Mouse (Mus musculus) testis, adult 2 months (tissue): ENCODE measurements around the gene Mef2a. TPM values are rescaled to one million over a fixed set of nuclear protein-coding genes. Genes with fewer than 3 reads are reported as not detected.

ENCODE experiments used
- H3K27ac ChIP-seq: fragments of 200-500 bp; 2 replicates; pipeline ENCODE4 v1.5.1; 2012; ENCODE audit warnings: low read depth, low read length; ENCODE audit not compliant: control insufficient read depth, insufficient read depth
- H3K27me3 ChIP-seq: fragments of 200-500 bp; 2 replicates; pipeline ENCODE4 v1.6.1; 2012; ENCODE audit warnings: mild to moderate bottlenecking, low read length, moderate library complexity; ENCODE audit not compliant: control insufficient read depth, insufficient read depth
- H3K36me3 ChIP-seq: fragments of 200-500 bp; 2 replicates; pipeline ENCODE4 v1.6.1; 2012; ENCODE audit warnings: mild to moderate bottlenecking, low read length; ENCODE audit not compliant: control insufficient read depth, insufficient read depth
- H3K4me1 ChIP-seq: fragments of 200-500 bp; 2 replicates; pipeline ENCODE4 v1.6.1; 2012; ENCODE audit warnings: low read length; ENCODE audit not compliant: control insufficient read depth, insufficient read depth
- H3K4me3 ChIP-seq: fragments of 200-500 bp; 2 replicates; pipeline ENCODE4 v1.5.1; 2012; ENCODE audit warnings: low read depth, mild to moderate bottlenecking, low read length, moderate library complexity, mixed read lengths; ENCODE audit not compliant: control insufficient read depth
- CTCF ChIP-seq: fragments of 200-500 bp; IDR thresholded peaks from 2 replicates; pipeline ENCODE4 v1.5.1; 2012; ENCODE audit warnings: low read depth, mild to moderate bottlenecking, inconsistent platforms, low read length, moderate library complexity; ENCODE audit not compliant: control insufficient read depth, insufficient read depth, insufficient replicate concordance
- POLR2A ChIP-seq: fragments of 200-500 bp; IDR thresholded peaks from 2 replicates; pipeline ENCODE4 v1.6.1; 2012; ENCODE audit warnings: low read depth, mild to moderate bottlenecking, inconsistent platforms, low read length, moderate library complexity; ENCODE audit not compliant: control insufficient read depth
- polyA plus RNA-seq: library from polyadenylated mRNA; depleted of rRNA; stranded (reverse); fragments of >200 nt; gene quantifications from 2 replicates; pipeline ENCODE4 v1.2.3, GENCODE M21; 2012

The Mef2a gene
- polyA plus RNA-seq, 1 experiment: 21.3 TPM

- TF ChIP-seq POLR2A (no peak), CTCF (peak; percentile 77)
- H3K27me3 ChIP-seq: no peaks in the 10 kb centered on the region
- peaks cover 1% of the 10 kb centered on the region; the same call in 1 of the 2 replicates for H3K4me1 ChIP-seq
- no peak overlapping the region for H3K27ac ChIP-seq
- H3K36me3 ChIP-seq: no peaks in the 10 kb centered on the region
- no peak overlapping the region for H3K4me3 ChIP-seq
Measured at GRCm38 (mm10) chr7:67217025-67217424, 155.6 kb downstream of the Mef2a start.

GRCm38 (mm10) chr7:67216351-67216750 lies 156.3 kb downstream of the Mef2a start:
- H3K36me3 ChIP-seq: no peaks in the 10 kb centered on the region
- no peak overlapping the region for H3K4me3 ChIP-seq
- no peaks in the 10 kb centered on the region for H3K4me1 ChIP-seq
- H3K27ac ChIP-seq: no peak overlapping the region
- no peak for TF ChIP-seq POLR2A
- no peak for TF ChIP-seq CTCF
- no peaks in the 10 kb centered on the region for H3K27me3 ChIP-seq

GRCm38 (mm10) chr7:67213589-67213988 lies 159.1 kb downstream of the Mef2a start:
- Histone ChIP-seq H3K27me3 (no peaks in the 10 kb centered on the region), H3K4me1 (no peaks in the 10 kb centered on the region), H3K27ac (no peak overlapping the region), H3K4me3 (no peak overlapping the region), H3K36me3 (no peaks in the 10 kb centered on the region)
- TF ChIP-seq POLR2A (no peak), CTCF (no peak)

- Histone ChIP-seq H3K4me1 (no peaks in the 10 kb centered on the region), H3K36me3 (no peaks in the 10 kb centered on the region), H3K27me3 (no peaks in the 10 kb centered on the region), H3K4me3 (no peak overlapping the region), H3K27ac (no peak overlapping the region)
- TF ChIP-seq CTCF (no peak), POLR2A (no peak)
Measured at GRCm38 (mm10) chr7:67211971-67212370, 160.7 kb downstream of the Mef2a start.

GRCm38 (mm10) chr7:67211341-67211740 lies 161.3 kb downstream of the Mef2a start:
- Histone ChIP-seq H3K4me3 (no peak overlapping the region), H3K36me3 (no peaks in the 10 kb centered on the region), H3K4me1 (no peaks in the 10 kb centered on the region), H3K27ac (no peak overlapping the region), H3K27me3 (no peaks in the 10 kb centered on the region)
- no peak for TF ChIP-seq CTCF
- TF ChIP-seq POLR2A: no peak

- no peaks in the 10 kb centered on the region for H3K27me3 ChIP-seq
- no peaks in the 10 kb centered on the region for H3K4me1 ChIP-seq
- H3K4me3 ChIP-seq: no peak overlapping the region
- H3K27ac ChIP-seq: no peak overlapping the region
- TF ChIP-seq POLR2A (no peak), CTCF (no peak)
- no peaks in the 10 kb centered on the region for H3K36me3 ChIP-seq
Measured at GRCm38 (mm10) chr7:67210004-67210833, 162.4 kb downstream of the Mef2a start.

GRCm38 (mm10) chr7:67208317-67208716 lies 164.3 kb downstream of the Mef2a start:
- H3K4me1 ChIP-seq: no peaks in the 10 kb centered on the region
- H3K4me3 ChIP-seq: no peak overlapping the region
- no peak for TF ChIP-seq POLR2A
- no peak for TF ChIP-seq CTCF
- H3K27ac ChIP-seq: no peak overlapping the region
- H3K27me3 ChIP-seq: no peaks in the 10 kb centered on the region
- no peaks in the 10 kb centered on the region for H3K36me3 ChIP-seq
